Mouse (Mus musculus) cortical plate, adult 2 months (tissue): ENCODE data around the gene Socs4. TPM values are rescaled to one million over a fixed set of nuclear protein-coding genes. Genes with fewer than 3 reads are reported as not detected.
A peak's percentile ranks its signal among the peaks of the same experiment; 100 is the strongest.

Source experiments
- H3K27ac ChIP-seq: fragments of 200-500 bp; 2 replicates; pipeline ENCODE4 v1.5.1; 2012; ENCODE audit warnings: low read length, control low read depth, inconsistent platforms; ENCODE audit not compliant: insufficient read depth
- H3K4me1 ChIP-seq: fragments of 200-500 bp; 2 replicates; pipeline ENCODE4 v1.6.1; 2011; ENCODE audit warnings: low read length; ENCODE audit not compliant: control insufficient read depth, insufficient read depth
- H3K4me3 ChIP-seq: fragments of 200-500 bp; 2 replicates; pipeline ENCODE4 v1.5.1; 2011; ENCODE audit warnings: mild to moderate bottlenecking, low read length, control low read depth; ENCODE audit not compliant: insufficient read depth
- CTCF ChIP-seq: fragments of 200-500 bp; IDR thresholded peaks from 2 replicates; pipeline ENCODE4 v1.5.1; 2011; ENCODE audit warnings: mild to moderate bottlenecking, control low read depth, low read length; ENCODE audit not compliant: insufficient read depth; ENCODE audit errors: extremely low read depth
- POLR2A ChIP-seq: fragments of 200-500 bp; IDR thresholded peaks from 2 replicates; pipeline ENCODE4 v1.6.1; 2011; ENCODE audit warnings: mild to moderate bottlenecking, low read length, control low read depth; ENCODE audit not compliant: insufficient read depth; ENCODE audit errors: extremely low read depth
- polyA plus RNA-seq: library from polyadenylated mRNA; depleted of rRNA; stranded (reverse); fragments of >200 nt; gene quantifications from 2 replicates; pipeline ENCODE4 v1.2.3, GENCODE M21; 2012; rRNA removed

The Socs4 gene
- polyA plus RNA-seq, 1 experiment = 5.1 TPM

DNA sequence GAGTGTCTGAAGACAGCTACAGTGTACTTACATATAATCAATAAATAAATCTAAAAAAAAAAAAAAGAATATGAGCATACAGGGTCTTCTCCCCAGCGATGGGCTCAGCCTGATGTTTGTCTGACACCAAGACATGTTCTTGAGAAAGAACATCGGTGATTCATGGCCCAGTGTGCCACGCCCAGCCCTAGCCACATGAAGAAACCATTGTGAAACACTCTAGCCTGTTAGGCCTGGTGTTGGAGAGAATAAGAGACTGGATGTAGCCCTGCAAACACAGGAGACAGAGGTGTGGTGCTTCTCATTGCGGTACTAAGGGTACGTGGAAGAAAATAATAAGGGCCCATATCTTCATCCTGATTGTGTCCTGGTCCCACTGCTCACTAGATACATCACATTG lies 50.6 kb downstream of the Socs4 start:
- no peak overlapping the region for H3K4me3 ChIP-seq
- TF ChIP-seq CTCF (no peak), POLR2A (no peak)

DNA sequence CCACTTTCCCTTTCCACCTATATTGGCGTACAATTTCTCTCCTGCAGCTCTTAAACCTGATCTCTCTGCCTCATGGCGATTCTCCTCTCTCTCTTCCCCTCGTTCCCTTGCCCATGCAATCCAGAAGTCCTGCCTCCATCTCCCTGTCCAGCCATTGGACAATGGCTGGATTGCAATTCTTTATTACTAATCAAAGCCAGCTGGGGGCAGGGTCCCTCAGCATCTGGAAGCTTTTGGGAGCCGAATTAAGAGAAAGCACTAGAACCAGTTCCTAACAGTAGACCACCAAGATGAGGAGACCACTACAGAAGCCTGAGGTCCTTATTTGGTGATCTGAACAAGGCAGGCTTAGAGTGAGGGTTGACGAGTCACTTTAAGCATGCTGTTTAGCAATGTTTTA lies 55.2 kb downstream of the Socs4 start:
- no peak for TF ChIP-seq POLR2A
- no peak for TF ChIP-seq CTCF
- Histone ChIP-seq H3K4me1 (no peaks in the 10 kb centered on the region), H3K4me3 (no peak overlapping the region), H3K27ac (no peak overlapping the region)

More for the DNA sequence above, 50.6 kb downstream of the Socs4 start:
- H3K4me1 ChIP-seq = 0 out of 2 replicates have a peak, but pooled peaks cover 1% of the 10 kb centered on the region
- no peak overlapping the region for H3K27ac ChIP-seq

DNA sequence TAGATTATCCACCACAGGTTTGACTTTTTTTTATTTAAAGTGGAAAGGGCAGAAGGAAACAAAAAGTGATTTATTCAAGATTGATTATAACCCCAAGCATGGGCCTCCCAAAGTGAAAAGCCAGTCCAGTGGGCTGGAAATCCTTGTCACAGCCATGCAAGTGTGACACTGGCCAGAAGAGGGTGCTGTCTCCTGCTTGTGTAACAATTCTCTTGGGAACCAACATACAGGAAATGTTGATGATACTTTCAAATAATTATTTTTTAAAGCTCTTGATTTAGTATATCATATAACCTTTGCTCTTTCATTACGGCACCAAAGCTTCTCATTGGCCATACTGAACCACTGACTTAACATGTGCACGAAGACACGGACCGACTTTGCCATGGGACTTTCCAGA lies 58.1 kb downstream of the Socs4 start:
- peak; percentile 96 for TF ChIP-seq CTCF
- no peak for TF ChIP-seq POLR2A
- H3K4me3 ChIP-seq = no peak overlapping the region
- H3K27ac ChIP-seq = no peak overlapping the region

DNA sequence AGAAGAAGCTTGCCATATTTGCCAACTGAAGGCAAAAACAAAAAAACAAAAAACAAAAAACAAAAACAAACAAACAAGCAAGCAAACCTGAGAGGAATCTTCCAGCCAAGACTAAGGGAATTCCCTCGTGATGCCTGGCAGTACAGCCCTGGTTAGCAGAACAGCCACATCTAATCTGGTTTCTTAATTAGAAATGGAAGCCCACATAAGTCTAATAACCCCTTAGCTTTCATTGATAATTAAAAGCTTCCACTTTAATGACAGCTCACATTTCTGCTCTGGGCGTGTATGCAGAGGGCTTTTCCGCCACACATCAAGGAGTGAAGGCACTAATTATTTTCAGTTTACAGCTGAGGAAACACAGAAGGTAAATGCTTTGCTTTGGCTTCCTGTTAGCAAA lies 58.6 kb downstream of the Socs4 start:
- no peak overlapping the region for H3K27ac ChIP-seq
- TF ChIP-seq POLR2A = no peak
- TF ChIP-seq CTCF = no peak
- no peaks in the 10 kb centered on the region for H3K4me1 ChIP-seq
- H3K4me3 ChIP-seq = no peak overlapping the region

More for the DNA sequence above, 58.1 kb downstream of the Socs4 start:
- no peaks in the 10 kb centered on the region for H3K4me1 ChIP-seq

DNA sequence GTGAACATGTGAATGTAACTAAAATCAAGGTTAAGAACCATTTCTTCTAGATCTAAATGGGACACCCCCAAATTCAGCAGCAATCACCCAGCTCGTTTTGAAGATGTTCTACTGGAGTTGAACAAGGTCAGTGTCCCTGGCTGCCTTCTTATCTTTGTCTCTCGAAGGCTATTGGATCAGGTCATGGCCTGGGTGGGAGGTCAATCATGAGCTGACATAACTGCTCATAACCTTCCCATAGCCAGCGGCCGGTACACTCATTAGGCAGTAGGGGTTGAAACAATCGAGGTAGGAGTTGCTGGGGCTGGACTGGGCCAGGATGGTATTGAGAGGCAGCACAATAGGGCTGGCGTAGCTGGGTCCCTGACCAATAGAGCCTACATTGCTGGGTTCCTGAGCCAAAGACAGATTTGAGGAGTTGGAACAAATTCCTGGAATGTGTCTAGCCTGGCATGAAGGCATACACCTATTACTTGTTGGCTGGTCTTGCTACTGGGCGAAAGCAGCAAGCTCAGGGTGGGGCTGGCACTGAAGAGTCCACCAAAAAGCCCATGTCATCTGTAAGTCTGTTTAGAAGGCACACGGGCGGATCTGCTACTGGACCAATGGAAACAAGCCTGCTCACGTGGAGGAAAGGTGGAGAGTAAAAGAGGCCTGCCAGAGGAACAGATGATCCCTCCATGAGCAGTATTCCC lies 63.6 kb downstream of the Socs4 start:
- no peak for TF ChIP-seq POLR2A
- TF ChIP-seq CTCF = no peak
- Histone ChIP-seq H3K4me1 (no peaks in the 10 kb centered on the region), H3K27ac (no peak overlapping the region), H3K4me3 (no peak overlapping the region)

DNA sequence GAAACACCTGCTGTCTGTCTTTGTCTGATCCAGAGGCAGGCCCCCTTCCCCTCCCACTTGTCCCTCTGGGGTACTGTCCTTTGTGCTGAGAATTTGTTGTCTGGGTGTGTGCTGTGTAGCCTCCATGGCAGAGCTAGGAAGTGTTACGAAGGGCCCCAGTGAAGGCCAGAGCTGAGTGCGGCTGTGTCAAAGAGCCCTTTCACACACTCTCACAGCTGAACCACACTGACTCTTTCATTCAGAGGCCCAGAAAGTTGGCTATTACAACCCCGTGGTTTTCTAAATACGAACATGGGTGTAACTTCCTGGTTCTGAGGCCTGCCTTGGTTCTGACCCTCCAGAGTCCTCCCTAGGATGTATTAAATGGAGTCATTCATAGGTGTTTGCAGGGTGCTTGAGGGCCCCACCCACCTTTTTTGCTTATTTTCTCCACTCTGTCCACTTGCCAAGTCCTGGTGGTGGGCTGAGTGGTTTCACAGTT lies 65.1 kb downstream of the Socs4 start:
- no peak overlapping the region for H3K27ac ChIP-seq
- H3K4me1 ChIP-seq = no peaks in the 10 kb centered on the region
- H3K4me3 ChIP-seq = no peak overlapping the region
- TF ChIP-seq CTCF = no peak
- no peak for TF ChIP-seq POLR2A

Other genes starting within 250 kb of the Socs4 start
- 1.6 TPM in 2 replicates for gene Gch1, start 87.5 kb upstream of the Socs4 start, polyA plus RNA-seq
- 5.3 and 6.2 TPM in 2 replicates for gene Wdhd1, start 74 bp upstream of the Socs4 start, polyA plus RNA-seq
- gene Mapk1ip1l, start 21.3 kb downstream of the Socs4 start, polyA plus RNA-seq = 23.6 and 25.4 TPM in 2 replicates
- gene Lgals3, start 90.8 kb downstream of the Socs4 start, polyA plus RNA-seq = 1.0 and 1.1 TPM in 2 replicates
- gene Dlgap5, start 141.5 kb downstream of the Socs4 start, polyA plus RNA-seq = 0.21 and 0.30 TPM in 2 replicates
- 61.0 and 63.0 TPM in 2 replicates for gene Fbxo34, start 173.5 kb downstream of the Socs4 start, polyA plus RNA-seq